Mouse (Mus musculus) activated CD4-positive, CD25-positive, alpha-beta regulatory T cell, adult 4 months (primary cell): ENCODE results near the gene Large1. TPM values are rescaled to one million over a fixed set of nuclear protein-coding genes. Genes with fewer than 3 reads are reported as not detected.
"Not testable (repeated sequence)": the region's sequence is repeated elsewhere in the genome, so short reads cannot be mapped to it uniquely, and the experiment has no call there.

ENCODE experiments used
- ATAC-seq: one replicate; pipeline ENCODE4 v1.8.0; 2017
- polyA plus RNA-seq, 2 experiments: library from polyadenylated mRNA; unstranded; fragments of 100-300 nt; shearing (Covaris generic); gene quantifications; one replicate each; pipeline ENCODE4 v1.2.1; 2017

The Large1 gene
- polyA plus RNA-seq, 2 experiments from 2014 or later: 0.17 to 0.30 TPM

- ATAC-seq: no peak
Measured at GRCm38 (mm10) chr8:73293655-73294054, 59.7 kb downstream of the Large1 start.

DNA sequence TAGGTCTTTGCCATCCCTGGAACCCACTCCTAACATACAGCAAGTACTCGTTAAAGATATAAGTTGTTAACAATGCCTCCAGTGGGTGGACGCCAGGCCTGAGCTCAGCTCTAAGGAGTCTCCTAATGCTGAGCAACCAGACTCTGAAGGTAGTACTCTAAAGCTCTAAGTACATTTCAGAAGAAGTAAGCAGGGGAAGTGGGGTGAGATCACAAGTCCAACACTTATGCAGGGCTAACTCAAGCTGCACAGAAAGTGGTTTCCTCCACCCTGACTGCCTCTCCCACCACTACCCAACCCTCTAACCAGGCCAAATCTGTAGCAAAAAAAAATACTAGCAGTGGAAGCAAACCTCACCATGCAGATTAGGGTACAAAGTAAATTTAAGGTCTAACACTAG, 61.7 kb downstream of the Large1 start:
- no peak for ATAC-seq

DNA sequence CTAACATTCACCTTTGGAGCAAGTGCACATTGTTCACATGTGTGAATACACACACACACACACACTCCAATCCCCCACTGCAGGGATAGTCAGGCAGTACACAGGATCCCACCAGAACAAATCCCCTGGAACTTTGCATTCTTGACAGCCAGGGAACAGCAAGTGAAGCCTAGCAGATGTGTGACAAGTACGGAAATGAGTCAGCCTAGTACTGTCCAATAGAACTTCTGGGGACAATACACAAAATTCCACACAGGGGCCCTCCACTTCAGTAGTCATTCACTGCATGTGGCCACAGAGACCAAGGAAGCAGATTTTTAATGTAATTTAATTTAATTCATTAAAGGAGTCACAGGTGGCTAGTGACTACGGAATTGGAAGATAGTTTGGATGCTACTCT, 62.7 kb downstream of the Large1 start:
- no peak for ATAC-seq

- no peak for ATAC-seq
Measured at GRCm38 (mm10) chr8:73289831-73290230, 63.5 kb downstream of the Large1 start.

- no peak for ATAC-seq
Measured at GRCm38 (mm10) chr8:73281996-73282395, 71.3 kb downstream of the Large1 start.

DNA sequence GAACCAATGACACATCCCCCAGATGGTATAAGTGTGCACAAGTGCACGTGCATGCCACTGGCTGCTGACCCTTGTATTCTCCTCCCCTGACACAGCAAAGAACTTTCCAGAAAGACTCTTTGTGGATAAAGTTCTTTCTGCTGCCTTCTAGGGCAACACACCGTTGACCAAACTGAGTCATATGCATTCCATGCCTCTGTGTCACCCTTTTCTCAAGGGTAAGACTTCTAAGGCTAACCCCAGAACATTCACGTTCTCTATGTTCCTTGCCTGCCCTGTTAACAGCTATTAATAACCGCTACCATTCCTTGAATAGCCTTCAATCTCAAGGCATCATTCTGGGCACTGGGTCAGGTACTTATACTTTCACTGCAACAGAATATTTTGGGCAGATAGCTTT, 77.3 kb downstream of the Large1 start:
- no peak for ATAC-seq

- not testable (repeated sequence) for ATAC-seq
Measured at GRCm38 (mm10) chr8:73275445-73275844, 77.9 kb downstream of the Large1 start.

DNA sequence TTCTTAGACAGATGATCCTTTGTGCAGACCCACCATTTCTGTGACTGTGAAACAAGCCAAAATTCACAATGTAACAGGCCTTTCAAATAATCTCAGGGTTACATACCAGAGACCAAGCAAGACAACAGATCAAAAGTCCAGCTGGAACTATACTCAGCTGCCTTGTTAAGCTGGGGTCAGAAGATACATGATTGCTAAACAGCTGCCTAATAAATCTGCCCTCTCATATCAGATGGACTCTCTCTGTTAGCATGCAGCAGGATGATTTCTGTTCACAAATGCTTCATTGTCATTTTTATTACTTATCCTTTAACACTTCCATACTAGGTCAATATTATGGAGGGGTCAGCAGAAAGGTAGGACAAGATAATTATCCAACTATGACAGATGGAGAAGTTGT, 80.2 kb downstream of the Large1 start:
- ATAC-seq: no peak

DNA sequence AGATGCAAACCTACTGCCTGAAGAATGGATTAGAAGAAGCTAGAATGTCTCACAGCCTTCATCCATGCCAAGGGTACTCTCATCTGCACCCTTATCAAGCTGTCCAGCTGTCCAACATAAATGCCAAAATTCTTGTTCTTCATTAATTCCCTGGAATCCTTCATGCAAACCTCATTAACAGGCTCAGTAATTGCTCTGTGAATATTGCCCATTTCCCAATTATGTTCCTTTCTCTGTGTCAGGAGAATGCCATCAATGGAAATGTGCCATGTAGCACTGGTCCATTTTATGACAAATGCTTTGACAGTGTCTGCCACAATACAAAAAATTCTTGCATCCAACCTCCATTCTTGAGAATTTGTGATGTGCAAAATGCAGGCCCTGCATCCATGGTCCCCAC, 82.3 kb downstream of the Large1 start:
- ATAC-seq: no peak

- no peak for ATAC-seq
Measured at GRCm38 (mm10) chr8:73257981-73258380, 95.4 kb downstream of the Large1 start.

DNA sequence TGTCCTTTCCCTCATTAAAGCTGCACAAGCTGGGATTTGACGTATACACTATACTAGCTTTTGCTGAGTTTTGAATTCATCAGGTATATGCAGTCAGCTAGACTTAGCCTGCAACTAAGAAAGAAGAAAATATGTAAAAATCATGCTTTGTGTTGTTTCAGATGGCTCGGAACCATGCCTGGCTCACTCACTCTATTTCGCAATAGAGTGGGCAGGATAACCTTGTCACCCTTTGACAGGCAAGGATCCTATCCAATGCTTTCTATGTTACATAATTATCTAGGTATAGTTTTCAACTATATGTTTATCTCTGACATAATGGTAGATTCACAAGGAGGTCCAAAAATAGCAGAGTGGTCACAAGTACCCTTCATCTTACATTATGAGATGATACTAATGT, 109.2 kb downstream of the Large1 start:
- no peak for ATAC-seq

DNA sequence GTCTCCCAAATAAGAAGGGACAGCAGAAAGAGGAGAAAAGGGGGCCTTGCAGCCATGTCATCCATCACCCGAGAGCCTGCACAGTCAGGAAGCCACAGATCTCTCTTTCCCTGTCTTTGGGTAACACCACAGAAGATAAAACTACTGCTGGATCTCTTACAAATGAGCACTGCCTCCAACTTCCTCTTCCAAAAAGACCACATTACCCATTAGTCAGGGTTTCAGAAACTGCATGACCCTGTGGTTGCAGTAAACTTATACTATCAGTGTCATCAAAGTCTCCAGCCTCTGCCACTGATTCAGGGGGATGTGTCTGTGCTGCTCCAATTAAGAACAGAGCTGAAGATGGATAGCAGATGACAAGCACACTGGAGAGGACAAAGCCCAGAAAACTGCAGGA, 111.3 kb downstream of the Large1 start:
- no peak for ATAC-seq

GRCm38 (mm10) chr8:73234209-73234608, 119.1 kb downstream of the Large1 start:
- ATAC-seq: no peak

- ATAC-seq: no peak
Measured at GRCm38 (mm10) chr8:73233358-73234041, 119.8 kb downstream of the Large1 start.

DNA sequence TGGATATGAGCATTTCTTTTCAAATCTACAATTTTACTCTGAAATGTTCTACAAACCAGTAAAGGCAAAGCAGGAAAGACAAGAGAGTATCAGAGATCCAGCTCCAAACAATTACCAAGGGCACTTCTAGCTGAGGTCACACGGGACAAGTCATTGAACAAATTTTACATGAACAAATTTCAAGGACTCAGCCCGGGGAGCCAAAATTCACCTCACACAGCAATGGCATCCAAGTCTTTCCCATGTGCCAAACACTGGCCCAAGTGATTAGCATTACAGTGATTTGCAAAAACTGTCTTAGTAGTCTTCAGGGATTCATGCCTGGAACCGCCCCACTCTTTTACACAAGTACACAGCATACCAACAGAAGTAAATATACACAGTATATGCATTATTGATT, 126.5 kb downstream of the Large1 start:
- ATAC-seq: no peak

- ATAC-seq: no peak
Measured at GRCm38 (mm10) chr8:73225654-73226053, 127.7 kb downstream of the Large1 start.

DNA sequence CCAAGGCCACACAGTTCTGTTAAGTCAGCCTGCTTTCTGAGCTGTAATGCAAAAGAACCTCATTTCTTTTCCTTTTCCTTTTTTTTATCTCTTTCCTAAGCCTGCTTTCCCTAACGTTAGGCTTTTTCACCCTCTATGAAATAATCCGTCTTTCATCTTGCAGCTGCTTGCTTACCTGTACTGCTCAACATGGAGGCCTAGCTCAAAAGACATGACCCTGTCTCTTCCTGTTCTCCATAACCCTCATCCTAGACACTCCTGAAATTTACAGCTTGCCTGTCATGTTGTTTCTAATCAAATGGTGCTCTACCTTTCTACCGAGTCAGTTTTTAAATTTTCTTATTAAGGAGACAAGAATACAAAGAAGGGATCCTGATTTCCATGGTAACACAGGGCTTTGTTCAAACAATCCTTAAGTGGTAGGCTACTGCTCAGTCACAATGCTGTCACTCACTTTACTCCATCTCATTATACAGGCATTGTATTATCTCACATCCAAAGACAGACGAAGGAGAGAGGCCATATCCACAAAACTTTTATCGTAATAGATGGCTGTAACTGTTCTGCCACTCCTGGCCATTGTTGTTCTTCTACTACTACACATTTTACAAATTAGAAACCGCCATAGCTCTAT, 134.0 kb downstream of the Large1 start:
- ATAC-seq: no peak

GRCm38 (mm10) chr8:73206831-73207230, 146.5 kb downstream of the Large1 start:
- no peak for ATAC-seq

GRCm38 (mm10) chr8:73201854-73202253, 151.5 kb downstream of the Large1 start:
- ATAC-seq: no peak

DNA sequence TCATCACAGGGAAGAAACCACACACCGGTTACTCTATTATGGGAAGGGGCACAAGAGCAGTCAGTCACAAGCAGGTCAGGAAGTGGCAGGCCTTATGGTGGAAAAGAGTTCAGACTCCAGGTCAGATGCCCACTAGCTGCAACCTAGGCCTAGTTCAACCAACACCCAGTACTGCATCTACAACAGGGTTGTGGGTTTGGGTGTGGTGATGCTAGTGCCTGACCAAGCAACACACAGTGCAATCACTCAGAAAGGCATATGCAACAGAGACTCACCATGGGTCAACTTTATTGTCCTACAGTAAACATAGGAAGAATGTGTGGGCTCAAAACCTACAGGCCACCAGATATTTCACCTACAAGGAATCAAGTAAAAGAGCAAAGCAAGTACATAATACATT, 155.6 kb downstream of the Large1 start:
- no peak for ATAC-seq

DNA sequence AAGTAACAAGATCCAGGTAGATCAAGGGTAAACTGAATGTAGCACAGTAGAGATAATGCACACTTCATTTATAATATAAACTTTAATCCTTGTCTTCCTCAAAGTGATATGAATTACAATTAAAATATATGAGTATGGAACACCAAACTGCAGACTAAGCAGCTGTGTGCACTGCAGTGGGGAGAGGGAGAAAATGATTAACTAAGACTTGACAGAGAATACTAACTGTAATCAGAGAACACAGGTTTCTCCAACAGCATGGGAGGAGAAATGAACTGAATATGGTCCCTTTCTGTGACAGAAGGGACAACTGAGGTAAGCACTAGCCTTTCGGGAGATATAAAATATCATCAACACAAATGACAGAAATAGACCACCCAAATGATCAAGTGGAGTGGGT, 164.7 kb downstream of the Large1 start:
- ATAC-seq: no peak

DNA sequence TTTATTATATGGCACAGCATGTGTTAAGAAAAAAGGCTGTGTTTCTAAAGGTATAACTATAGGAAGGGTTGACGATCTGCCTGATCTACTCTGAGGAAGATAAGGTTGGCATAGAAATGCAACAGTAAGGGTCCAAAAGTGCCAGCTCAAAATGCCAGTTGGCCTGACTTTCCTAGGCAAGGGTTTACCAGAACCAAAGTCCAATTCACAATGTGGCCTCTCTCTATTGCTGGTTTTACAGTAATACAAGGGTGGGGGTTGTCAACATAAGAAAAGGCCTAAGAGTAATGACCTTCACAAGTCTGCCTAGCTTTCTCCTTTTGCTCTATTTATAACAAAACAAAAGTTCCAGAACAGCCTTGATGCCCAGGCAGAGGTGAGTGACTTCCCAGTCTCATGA, 166.0 kb downstream of the Large1 start:
- ATAC-seq: no peak

- no peak for ATAC-seq
Measured at GRCm38 (mm10) chr8:73178434-73178833, 174.9 kb downstream of the Large1 start.

DNA sequence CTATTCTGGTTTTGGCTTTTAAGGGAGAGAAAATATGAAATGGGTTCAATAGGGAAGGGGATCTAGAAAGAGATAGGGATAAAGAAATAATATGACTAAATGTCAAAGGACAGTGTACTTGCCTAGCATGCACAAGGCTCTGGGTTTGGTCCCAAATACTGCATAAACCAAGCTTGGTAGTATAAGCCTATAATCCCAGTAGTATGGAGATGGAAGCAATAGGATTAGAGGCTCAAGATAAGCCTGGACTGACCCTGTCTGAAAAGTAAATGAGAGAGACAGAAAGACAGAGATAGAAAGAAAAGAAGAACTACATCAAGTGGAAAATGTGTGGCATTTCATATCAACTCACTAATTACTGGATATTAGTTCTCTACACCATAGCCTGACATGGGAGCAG, 180.7 kb downstream of the Large1 start:
- ATAC-seq: no peak

GRCm38 (mm10) chr8:73161994-73162393, 191.3 kb downstream of the Large1 start:
- no peak for ATAC-seq
